Mouse (Mus musculus) layer of hippocampus, postnatal 10 days (tissue): ENCODE results near the gene Rasgrf2. TPM values are rescaled to one million over a fixed set of nuclear protein-coding genes. Genes with fewer than 3 reads are reported as not detected.

Source experiments
- DNase-seq, 2 experiments: peaks; one replicate each; pipeline ENCODE4 v3.0.0; 2021; ENCODE audit warnings: low spot score in 2 of 2
- total RNA-seq, 2 experiments: library from RNA; stranded (reverse); gene quantifications; 2 replicates each; pipeline ENCODE4 v1.2.3; 2021

Rasgrf2 gene
- total RNA-seq, 2 experiments from 2014 or later, result 69.9 to 71.0 TPM

GRCm38 (mm10) chr13:91955646-91956045 lies 175.8 kb downstream of the Rasgrf2 start:
- no peak for DNase-seq

GRCm38 (mm10) chr13:91955175-91955574 lies 176.3 kb downstream of the Rasgrf2 start:
- DNase-seq, result no peak

DNA sequence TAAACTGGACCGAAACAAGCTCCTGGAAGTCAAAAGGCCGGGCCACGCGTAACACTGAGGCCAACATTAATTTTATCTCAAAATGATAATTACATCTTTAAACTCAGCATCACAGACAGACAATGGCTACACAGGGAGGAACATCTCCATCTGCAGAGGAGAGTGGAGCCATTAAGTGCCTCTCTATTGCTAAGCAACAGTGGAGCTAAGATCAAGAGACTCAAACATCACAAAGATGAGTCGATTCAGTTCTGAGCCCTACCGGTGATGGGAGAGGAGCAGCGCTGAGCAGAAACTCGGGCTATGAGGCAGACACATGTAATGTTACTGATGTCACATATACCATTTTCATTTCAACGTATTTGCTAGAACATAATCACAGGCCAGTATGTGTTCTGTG lies 191.3 kb downstream of the Rasgrf2 start:
- DNase-seq, result no peak

- DNase-seq, result no peak
Measured at GRCm38 (mm10) chr13:91938826-91939225, 192.6 kb downstream of the Rasgrf2 start.

- no peak for DNase-seq
Measured at GRCm38 (mm10) chr13:91937232-91937631, 194.2 kb downstream of the Rasgrf2 start.

GRCm38 (mm10) chr13:91932122-91932521 lies 199.3 kb downstream of the Rasgrf2 start:
- DNase-seq, result no peak

GRCm38 (mm10) chr13:91929943-91930726 lies 201.3 kb downstream of the Rasgrf2 start:
- DNase-seq, result no peak

GRCm38 (mm10) chr13:91928605-91929389 lies 202.7 kb downstream of the Rasgrf2 start:
- no peak for DNase-seq

GRCm38 (mm10) chr13:91921010-91921409 lies 210.4 kb downstream of the Rasgrf2 start:
- no peak for DNase-seq

DNA sequence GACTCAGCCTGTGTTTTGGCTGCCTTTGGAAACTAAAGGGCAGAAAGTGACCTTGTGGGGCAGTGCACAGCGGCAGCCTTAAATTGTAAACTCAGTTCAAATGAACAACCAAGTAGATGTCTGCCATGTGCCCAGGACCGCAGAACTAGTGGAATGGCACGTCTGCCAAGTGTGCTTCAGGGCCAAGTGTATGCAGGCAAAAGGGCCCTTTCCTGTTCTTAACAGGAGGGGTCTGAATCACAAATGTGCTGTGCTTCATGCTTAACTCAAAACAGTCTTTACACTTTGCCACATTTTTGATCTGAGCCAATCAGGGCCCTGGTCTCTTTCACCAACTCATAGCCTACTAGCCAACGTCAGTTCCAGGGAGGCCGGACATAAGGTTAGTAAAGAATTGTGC lies 212.7 kb downstream of the Rasgrf2 start:
- DNase-seq, result no peak

DNA sequence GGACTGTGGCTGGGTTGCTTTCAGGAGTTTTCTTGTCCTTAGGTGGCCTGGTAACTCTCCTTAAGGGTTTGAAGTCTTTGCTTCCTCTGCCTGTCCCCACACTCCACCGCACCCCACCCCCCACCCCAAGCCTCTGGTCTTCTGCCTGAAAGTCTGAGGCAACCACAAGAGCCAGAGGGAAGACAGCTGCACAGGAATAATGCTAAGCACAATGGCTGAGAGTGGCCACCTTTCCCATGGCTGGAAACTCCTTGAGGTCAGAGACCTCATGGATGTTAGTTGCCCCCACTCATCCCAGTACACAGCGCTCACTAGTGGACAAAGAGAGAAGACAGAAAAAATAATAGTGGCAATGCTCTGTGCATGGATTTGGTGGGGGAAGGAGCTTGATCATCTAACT lies 213.6 kb downstream of the Rasgrf2 start:
- DNase-seq, result no peak

DNA sequence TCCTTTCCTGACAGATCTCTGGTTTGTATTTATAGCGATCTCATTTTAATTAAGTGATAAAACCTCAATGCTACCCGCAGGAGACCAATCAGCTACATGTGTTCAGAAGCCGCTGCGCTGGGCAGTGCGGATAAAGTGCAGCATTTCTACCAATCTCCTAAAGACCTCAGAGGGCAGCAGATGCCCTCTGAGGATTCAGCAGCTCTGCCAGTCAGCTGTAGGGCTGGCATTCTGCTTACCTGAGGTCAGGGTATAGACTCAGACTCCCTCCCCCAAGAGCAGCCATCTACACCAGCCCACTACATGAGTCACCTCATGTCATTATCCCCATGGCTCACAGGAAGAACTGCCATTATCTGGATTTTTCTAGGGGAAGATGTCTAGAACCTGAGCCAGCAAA lies 215.1 kb downstream of the Rasgrf2 start:
- DNase-seq, result no peak

DNA sequence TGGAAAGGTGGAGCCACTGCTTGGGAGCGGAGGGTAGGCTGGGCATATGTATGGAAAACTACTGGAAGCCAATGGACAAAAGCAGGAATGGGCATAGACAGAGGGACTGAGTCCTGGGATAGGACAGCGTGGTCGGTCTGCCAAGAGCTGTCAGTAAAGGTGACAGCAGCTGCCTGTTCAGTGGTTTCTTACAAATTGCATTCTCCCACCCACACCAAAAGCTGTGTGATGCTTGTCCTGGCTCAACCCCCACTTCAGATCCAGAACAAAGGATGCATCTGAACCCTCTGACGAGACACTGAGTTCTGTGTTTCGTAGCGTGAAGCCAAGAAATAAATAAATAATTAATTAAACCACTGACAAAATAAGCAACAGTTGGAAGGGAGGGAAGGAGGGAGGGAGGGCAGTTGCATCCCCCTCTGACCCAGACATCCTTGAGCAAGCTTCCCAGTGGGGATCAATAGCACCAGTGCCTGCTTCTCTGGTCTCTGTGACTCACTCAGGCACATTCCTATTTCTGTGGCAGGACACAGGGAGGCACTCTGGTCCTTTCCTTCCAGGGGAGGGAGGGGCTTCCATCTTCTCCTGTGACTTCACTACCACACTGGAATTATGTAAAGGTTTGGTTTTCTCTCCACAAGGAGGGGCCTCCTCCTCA lies 215.7 kb downstream of the Rasgrf2 start:
- DNase-seq, result peak; percentile 46 to 60

GRCm38 (mm10) chr13:91915192-91915581 lies 216.3 kb downstream of the Rasgrf2 start:
- no peak for DNase-seq

- no peak for DNase-seq
Measured at GRCm38 (mm10) chr13:91911652-91912051, 219.8 kb downstream of the Rasgrf2 start.

GRCm38 (mm10) chr13:91911211-91911610 lies 220.2 kb downstream of the Rasgrf2 start:
- no peak for DNase-seq

GRCm38 (mm10) chr13:91908202-91908980 lies 223.1 kb downstream of the Rasgrf2 start:
- peak; percentile 85 to 86 for DNase-seq

DNA sequence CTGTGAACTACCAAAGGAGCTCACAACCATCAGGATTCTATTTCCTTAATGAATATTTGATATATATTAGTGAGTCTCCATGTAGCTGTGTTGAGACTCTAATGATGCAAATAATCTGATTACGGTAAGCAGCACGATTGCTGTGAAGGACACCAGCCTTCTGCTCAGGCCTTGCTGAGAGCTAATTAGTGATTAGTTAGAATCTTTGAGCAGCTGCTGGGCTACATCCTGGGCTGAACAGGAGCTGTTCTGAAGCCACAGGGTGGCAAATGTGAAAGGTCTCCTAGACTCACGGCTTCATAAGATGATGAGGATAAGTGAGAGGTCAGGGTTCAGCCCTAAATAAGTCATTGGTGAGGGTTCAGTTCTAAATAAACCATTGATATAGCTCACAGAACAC lies 225.1 kb downstream of the Rasgrf2 start:
- no peak for DNase-seq

- DNase-seq, result no peak
Measured at GRCm38 (mm10) chr13:91896476-91896875, 235.0 kb downstream of the Rasgrf2 start.

DNA sequence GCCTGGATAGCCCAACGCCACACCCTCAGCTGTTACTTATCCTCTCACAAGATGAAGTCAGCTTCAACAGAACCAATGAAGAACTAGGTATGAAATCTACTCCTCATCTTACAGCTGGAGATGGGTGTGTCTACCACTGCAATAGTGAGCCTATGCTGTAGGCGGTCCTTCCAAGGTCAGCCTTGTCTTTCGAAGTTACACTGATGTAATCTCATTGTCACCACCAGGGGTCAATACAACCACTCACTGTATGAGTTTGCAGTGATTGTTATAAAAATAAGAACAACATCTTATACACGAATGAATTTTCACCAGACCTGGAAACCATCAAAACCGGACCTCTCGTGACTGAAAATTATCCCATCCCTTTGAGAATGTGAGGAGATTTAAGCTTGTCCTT lies 238.3 kb downstream of the Rasgrf2 start:
- no peak for DNase-seq

- no peak for DNase-seq
Measured at GRCm38 (mm10) chr13:91890031-91890619, 241.3 kb downstream of the Rasgrf2 start.
